Mouse (Mus musculus) cerebellum, adult 11 months (tissue): ENCODE data around the gene Knl1.

ENCODE experiments used
- DNase-seq: peaks from one replicate; pipeline ENCODE4 v3.0.0; 2022

The Knl1 gene

GRCm38 (mm10) chr2:119040882-119041281 lies 6.0 kb upstream of the Knl1 start:
- DNase-seq, result no peak

- no peak for DNase-seq
Measured at GRCm38 (mm10) chr2:119045163-119045562, 1.8 kb upstream of the Knl1 start.

- DNase-seq, result no peak
Measured at GRCm38 (mm10) chr2:119047849-119048248, 930 bp downstream of the Knl1 start.

DNA sequence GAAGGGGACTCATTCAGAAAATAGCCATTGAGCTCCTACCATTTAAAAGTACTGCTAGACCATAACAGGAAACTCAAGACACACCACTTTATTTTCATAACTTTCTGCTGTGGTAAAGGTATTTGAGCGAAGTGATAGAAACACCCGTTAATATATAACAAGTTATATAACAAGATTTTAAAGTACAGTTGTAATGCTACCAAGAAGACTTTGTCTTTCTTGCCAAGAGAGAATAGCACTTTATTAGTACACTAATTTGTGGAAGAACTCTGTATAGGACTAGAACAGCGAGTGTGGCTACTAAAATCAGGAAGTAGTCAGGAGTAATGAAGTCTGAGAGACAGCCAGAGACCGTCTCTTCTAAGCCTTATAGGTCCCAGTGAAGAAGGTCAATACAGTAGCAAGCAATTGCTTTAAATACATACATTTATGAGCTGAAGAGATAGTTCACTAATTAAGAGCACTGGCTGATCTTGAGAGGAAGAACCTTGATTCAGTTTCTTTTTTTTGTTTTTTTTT lies 3.3 kb downstream of the Knl1 start:
- DNase-seq, result no peak

GRCm38 (mm10) chr2:119060139-119060538 lies 13.2 kb downstream of the Knl1 start:
- DNase-seq, result no peak

DNA sequence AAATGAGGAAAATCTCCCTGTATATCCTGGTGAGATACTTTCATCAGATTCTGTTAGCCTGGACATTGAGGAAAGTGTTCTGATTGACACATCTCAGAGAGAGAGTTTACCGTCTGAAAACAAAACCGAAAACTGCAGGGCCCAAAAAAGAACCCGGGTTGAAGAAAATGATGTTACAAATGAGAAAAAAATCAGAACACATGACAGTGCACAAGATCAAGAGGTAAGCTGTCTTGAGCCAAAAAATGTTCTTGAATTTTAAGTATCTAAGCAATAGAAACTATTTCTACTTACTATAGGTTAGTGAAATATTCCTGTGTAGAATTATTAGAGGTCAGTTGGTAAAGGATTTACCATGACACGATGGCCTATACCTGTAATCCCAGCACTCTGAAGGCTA lies 25.5 kb downstream of the Knl1 start:
- no peak for DNase-seq

DNA sequence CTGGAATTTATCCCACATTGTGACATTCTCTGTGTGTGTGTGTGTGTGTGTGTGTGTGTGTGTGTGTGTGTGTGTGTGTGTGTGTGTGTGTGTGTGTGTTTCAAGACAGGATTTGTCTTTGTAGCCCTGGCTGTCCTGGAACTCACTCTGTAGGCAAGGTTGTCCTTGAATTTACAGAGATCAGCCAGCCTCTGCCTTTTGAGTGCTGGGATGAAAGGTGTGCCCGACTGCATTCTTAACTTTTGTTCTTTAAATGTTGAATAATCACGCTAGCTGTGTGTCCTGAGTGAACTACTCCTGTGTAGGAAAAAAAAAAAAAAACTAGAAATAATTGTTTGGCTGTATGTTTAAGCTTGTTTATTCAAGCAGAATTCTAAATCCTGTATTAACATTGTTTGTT lies 39.2 kb downstream of the Knl1 start:
- no peak for DNase-seq

DNA sequence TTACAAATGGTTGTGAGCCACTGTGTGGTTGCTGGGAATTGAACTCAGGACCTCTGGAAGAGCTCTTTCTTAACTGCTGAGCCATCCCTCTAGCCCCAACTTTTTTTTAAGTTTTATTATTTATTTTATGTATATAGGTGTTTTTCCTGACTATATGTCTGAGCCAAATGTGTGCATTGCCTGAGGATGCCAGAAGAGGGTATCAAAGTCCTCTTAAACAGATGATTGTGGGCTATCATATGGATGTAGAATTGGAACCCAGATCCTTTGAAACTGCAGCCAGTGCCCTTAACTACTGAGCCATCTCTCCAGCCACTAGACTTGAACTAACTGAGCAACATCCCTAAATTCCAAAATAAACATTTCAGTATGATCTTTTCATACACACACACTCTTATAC lies 54.6 kb downstream of the Knl1 start:
- no peak for DNase-seq

GRCm38 (mm10) chr2:119106583-119106982 lies 59.7 kb downstream of the Knl1 start:
- DNase-seq, result no peak

GRCm38 (mm10) chr2:119108554-119108953 lies 61.6 kb downstream of the Knl1 start:
- DNase-seq, result no peak

GRCm38 (mm10) chr2:119111060-119111459 lies 64.1 kb downstream of the Knl1 start:
- no peak for DNase-seq

GRCm38 (mm10) chr2:119112438-119113112 lies 65.7 kb downstream of the Knl1 start, which contains the start of gene Rad51:
Rad51 (plus strand) TSS chr2:119112793.
- peak; percentile 78 for DNase-seq

DNA sequence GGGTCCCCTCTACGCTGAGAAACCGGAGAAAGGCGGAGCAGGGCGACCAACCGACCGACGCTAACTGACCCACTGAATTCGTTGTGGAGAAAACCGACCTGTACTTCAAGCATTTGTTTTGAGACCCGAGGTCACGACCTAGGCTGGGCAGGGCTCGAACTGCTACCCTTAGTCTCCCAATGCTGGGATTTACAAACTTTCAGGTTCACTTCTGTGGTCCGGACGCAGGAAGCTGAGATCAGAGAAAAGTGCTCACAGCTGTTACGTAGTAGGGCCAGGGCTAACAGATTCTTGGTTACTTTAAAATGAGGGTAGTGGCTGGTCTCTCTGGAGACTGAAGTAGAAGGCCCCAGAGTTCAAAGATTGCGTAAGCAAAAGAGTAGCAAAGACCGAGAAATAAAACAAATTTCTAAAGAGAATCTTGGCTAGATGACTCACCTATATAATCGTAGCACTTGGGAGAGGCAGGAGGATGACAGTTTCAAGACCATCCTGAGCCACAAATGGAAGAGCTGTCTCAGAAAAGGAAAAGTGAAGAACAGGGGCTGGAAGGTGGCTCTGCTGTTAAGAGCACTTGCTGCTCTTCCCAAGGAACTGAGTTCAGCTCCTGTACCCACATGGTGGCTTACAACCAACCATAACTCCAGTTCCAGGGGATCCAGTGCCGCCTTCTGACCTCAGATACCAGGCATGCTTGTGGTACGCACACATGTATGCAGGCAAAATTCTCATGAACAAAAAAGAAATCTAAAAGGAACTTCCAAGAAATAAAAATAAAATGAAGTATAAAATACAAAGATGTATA lies 66.4 kb downstream of the Knl1 start:
- no peak for DNase-seq

GRCm38 (mm10) chr2:119136346-119136898 lies 89.5 kb downstream of the Knl1 start:
- no peak for DNase-seq

- no peak for DNase-seq
Measured at GRCm38 (mm10) chr2:119145199-119145598, 98.3 kb downstream of the Knl1 start.

- no peak for DNase-seq
Measured at GRCm38 (mm10) chr2:119146435-119146834, 99.5 kb downstream of the Knl1 start.

DNA sequence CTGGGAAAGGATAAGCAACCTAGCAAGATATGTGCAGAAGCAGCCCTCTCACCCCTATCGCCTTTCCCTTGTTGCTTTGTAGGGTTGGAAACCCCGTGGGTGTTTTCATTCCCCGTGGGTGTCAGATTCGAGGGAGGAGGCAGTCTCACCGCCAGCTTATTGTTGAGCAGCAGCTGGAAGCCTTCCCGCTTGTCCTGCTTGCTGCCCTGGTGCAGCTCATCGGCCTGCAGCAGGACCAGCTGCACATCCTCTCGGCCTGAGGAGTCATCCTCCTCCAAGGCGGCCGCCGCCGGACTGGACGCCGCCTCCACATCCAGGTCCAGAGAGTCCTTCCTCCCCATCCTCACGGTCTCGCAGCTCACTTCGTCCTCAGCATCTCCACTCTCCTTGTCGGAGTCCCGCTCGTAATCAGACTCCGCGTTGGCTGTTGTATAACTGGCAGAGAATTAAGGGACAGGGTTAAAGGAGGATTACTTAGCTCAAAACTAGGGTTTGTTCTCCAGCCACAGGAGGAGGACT lies 100.3 kb downstream of the Knl1 start:
- no peak for DNase-seq

DNA sequence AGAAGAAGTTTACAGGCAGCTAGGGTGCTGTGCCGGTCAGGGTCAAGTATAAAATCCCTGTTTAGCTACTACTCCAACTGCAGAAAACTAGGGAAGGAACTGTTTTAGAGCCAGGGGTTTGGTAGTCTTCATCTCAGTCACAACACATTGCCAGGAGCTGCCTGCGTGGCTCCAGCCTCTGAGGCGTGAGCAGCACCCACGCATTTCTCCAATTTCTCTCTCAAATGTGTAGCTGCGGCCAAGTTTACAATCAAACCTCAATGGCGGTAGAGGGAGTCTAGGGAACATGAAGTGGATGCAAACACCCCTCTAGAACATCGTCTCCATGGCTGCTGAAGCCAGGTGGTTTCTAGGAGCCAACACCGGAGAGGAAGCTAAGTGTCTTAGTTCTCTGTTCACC lies 100.9 kb downstream of the Knl1 start:
- no peak for DNase-seq

DNA sequence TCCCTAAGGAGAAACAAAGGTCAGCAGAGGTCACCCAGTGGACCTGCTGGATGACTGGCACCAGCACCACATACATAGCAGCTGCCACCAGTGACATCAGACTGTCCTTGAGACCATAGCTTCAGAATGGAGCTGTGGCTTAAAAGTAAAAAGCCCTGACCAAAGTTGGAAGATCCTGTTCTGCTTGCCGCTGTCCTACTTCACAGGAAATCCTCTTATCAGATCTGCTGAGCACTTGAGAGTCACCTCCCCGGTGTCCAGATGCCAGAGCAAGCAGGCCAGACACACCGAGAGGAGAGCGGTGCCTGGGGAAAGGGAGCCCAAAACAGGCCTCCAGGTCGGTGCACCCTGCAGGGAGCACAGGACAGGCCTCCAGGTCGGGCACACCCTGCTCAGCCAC lies 105.3 kb downstream of the Knl1 start:
- DNase-seq, result no peak

GRCm38 (mm10) chr2:119154683-119155082 lies 107.8 kb downstream of the Knl1 start:
- DNase-seq, result no peak
